Mouse (Mus musculus) MEL (cell line): ENCODE measurements at regions not wholly inside any gene's neighbourhood (a gene's known extent, or its start where the extent isn't known, plus 50 kb on each side); places are given as distances from the start of the nearest gene placed in this dataset.

ENCODE experiments used
- DNase-seq: peaks from one replicate; pipeline ENCODE4 v3.0.0; 2011; ENCODE audit warnings: low read depth, low spot score
- H3K27ac ChIP-seq: 2 replicates; pipeline ENCODE4 v1.5.1; 2012; ENCODE audit warnings: low read depth, mild to moderate bottlenecking, control low read depth, low read length, moderate library complexity; ENCODE audit not compliant: control insufficient read depth
- H3K27me3 ChIP-seq, 2 experiments: fragments of 150-350 bp in 1 of 2; sonication (generic) in 1 of 2; 2 replicates each; pipeline ENCODE4 v1.6.1; 2012; ENCODE audit warnings: low read length in 2 of 2, mild to moderate bottlenecking in 2 of 2, improper control_type of control experiment in 1 of 2, moderate library complexity in 1 of 2; ENCODE audit not compliant: insufficient read depth in 2 of 2, control insufficient read depth in 1 of 2
- H3K36me3 ChIP-seq, 2 experiments: 2 replicates each; pipeline ENCODE4 v1.6.1; 2012 to 2014; ENCODE audit warnings: low read length in 2 of 2, improper control_type of control experiment in 1 of 2, inconsistent platforms in 1 of 2, mild to moderate bottlenecking in 1 of 2; ENCODE audit not compliant: insufficient read depth in 2 of 2, control insufficient read depth in 1 of 2
- H3K4me1 ChIP-seq, 2 experiments: fragments of 150-350 bp in 1 of 2; sonication (generic) in 1 of 2; 2 replicates each; pipeline ENCODE4 v1.6.1; 2012; ENCODE audit warnings: low read length in 2 of 2, improper control_type of control experiment in 1 of 2, mild to moderate bottlenecking in 1 of 2; ENCODE audit not compliant: insufficient read depth in 2 of 2, control insufficient read depth in 1 of 2
- H3K4me3 ChIP-seq, 2 experiments: fragments of 150-350 bp in 1 of 2; sonication (generic) in 1 of 2; 2 replicates each; pipeline ENCODE4 v1.5.1; 2012; ENCODE audit warnings: low read depth in 2 of 2, low read length in 2 of 2, mild to moderate bottlenecking in 2 of 2, moderate library complexity in 2 of 2, control low read depth in 1 of 2, improper control_type of control experiment in 1 of 2; ENCODE audit not compliant: control insufficient read depth in 1 of 2, insufficient read depth in 1 of 2
- H3K79me2 ChIP-seq: 2 replicates; pipeline ENCODE4 v1.6.1; 2012; ENCODE audit warnings: mild to moderate bottlenecking, low read length, moderate library complexity; ENCODE audit not compliant: control insufficient read depth, poor library complexity, insufficient read depth
- H3K9ac ChIP-seq: 2 replicates; pipeline ENCODE4 v1.6.1; 2012; ENCODE audit warnings: low read depth, mild to moderate bottlenecking, control low read depth, low read length, moderate library complexity; ENCODE audit not compliant: control insufficient read depth, poor library complexity, severe bottlenecking
- H3K9me3 ChIP-seq: fragments of 150-350 bp; sonication (generic); replicated peaks from 2 replicates; pipeline ENCODE4 v1.6.1; 2012; ENCODE audit warnings: mild to moderate bottlenecking, low read length, improper control_type of control experiment, moderate library complexity; ENCODE audit not compliant: insufficient read depth
- BHLHE40 ChIP-seq: IDR thresholded peaks from 2 replicates; pipeline ENCODE4 v1.6.1; 2012; ENCODE audit warnings: low read depth, mild to moderate bottlenecking, inconsistent platforms, low read length, improper control_type of control experiment, borderline replicate concordance
- CHD1 ChIP-seq: IDR thresholded peaks from 2 replicates; pipeline ENCODE4 v1.6.1; 2012; ENCODE audit warnings: low read depth, mild to moderate bottlenecking, inconsistent platforms, low read length, improper control_type of control experiment
- CHD2 ChIP-seq: IDR thresholded peaks from 2 replicates; pipeline ENCODE4 v1.6.1; 2011; ENCODE audit warnings: low read length, improper control_type of control experiment
- CTCF ChIP-seq, 3 experiments: IDR thresholded peaks in 2 of 3; conservative IDR thresholded peaks in 1 of 3; 2 replicates each; pipeline ENCODE4 v1.5.1; 2011 to 2012; ENCODE audit warnings: low read length in 3 of 3, low read depth in 2 of 3, mild to moderate bottlenecking in 2 of 3, improper control_type of control experiment in 1 of 3, inconsistent platforms in 1 of 3, mixed read lengths in 1 of 3, moderate library complexity in 1 of 3; ENCODE audit not compliant: control insufficient read depth in 1 of 3, insufficient read depth in 1 of 3, poor library complexity in 1 of 3, severe bottlenecking in 1 of 3
- E2F4 ChIP-seq: IDR thresholded peaks from 2 replicates; pipeline ENCODE4 v1.6.1; 2011; ENCODE audit warnings: low read depth, low read length, improper control_type of control experiment, borderline replicate concordance
- ELF1 ChIP-seq: IDR thresholded peaks from 2 replicates; pipeline ENCODE4 v1.6.1; 2014; ENCODE audit warnings: low read depth, mild to moderate bottlenecking, inconsistent platforms, low read length, improper control_type of control experiment, moderate library complexity
- EP300 ChIP-seq, 2 experiments: IDR thresholded peaks; 2 replicates each; pipeline ENCODE4 v1.6.1; 2011; ENCODE audit warnings: improper control_type of control experiment in 2 of 2, low read length in 2 of 2, low read depth in 1 of 2, mild to moderate bottlenecking in 1 of 2
- GABPA ChIP-seq: IDR thresholded peaks from 2 replicates; pipeline ENCODE4 v1.6.1; 2012; ENCODE audit warnings: low read depth, mild to moderate bottlenecking, inconsistent platforms, low read length, improper control_type of control experiment, moderate library complexity
- GATA1 ChIP-seq: IDR thresholded peaks from 2 replicates; pipeline ENCODE4 v1.6.1; 2011; ENCODE audit warnings: low read depth, low read length, improper control_type of control experiment
- MAFK ChIP-seq: IDR thresholded peaks from 2 replicates; pipeline ENCODE4 v1.6.1; 2011; ENCODE audit warnings: low read depth, mild to moderate bottlenecking, low read length, improper control_type of control experiment, borderline replicate concordance
- MEF2A ChIP-seq: IDR thresholded peaks from 2 replicates; pipeline ENCODE4 v1.6.1; 2014; ENCODE audit warnings: low read depth, mild to moderate bottlenecking, inconsistent platforms, low read length, improper control_type of control experiment; ENCODE audit not compliant: poor library complexity, insufficient replicate concordance, severe bottlenecking; ENCODE audit errors: extremely low read depth
- MXI1 ChIP-seq: IDR thresholded peaks from 2 replicates; pipeline ENCODE4 v1.6.1; 2011; ENCODE audit warnings: mild to moderate bottlenecking, low read depth, low read length, improper control_type of control experiment
- MYB ChIP-seq: IDR thresholded peaks from 2 replicates; pipeline ENCODE4 v1.6.1; 2011; ENCODE audit warnings: mild to moderate bottlenecking, low read depth, low read length, improper control_type of control experiment
- NELFE ChIP-seq: IDR thresholded peaks from 2 replicates; pipeline ENCODE4 v1.6.1; 2011; ENCODE audit warnings: low read depth, low read length, improper control_type of control experiment
- POLR2AphosphoS2 ChIP-seq: IDR thresholded peaks from 2 replicates; pipeline ENCODE4 v1.6.1; 2011; ENCODE audit warnings: low read length, improper control_type of control experiment
- POLR2AphosphoS5 ChIP-seq: IDR thresholded peaks from 2 replicates; pipeline ENCODE4 v1.6.1; 2012; ENCODE audit warnings: low read depth, borderline replicate concordance, mild to moderate bottlenecking, inconsistent platforms, low read length, moderate library complexity, mixed read lengths
- RAD21 ChIP-seq: IDR thresholded peaks from 2 replicates; pipeline ENCODE4 v1.6.1; 2011; ENCODE audit warnings: mild to moderate bottlenecking, low read depth, low read length, improper control_type of control experiment
- SIN3A ChIP-seq: IDR thresholded peaks from 2 replicates; pipeline ENCODE4 v1.6.1; 2012; ENCODE audit warnings: low read length, improper control_type of control experiment, inconsistent platforms
- SMC3 ChIP-seq: IDR thresholded peaks from 2 replicates; pipeline ENCODE4 v1.6.1; 2011; ENCODE audit warnings: low read depth, low read length, improper control_type of control experiment
- TCF12 ChIP-seq: IDR thresholded peaks from 2 replicates; pipeline ENCODE4 v1.6.1; 2014; ENCODE audit warnings: low read depth, mild to moderate bottlenecking, inconsistent platforms, low read length, improper control_type of control experiment, moderate library complexity
- USF1 ChIP-seq: IDR thresholded peaks from 2 replicates; pipeline ENCODE4 v1.6.1; 2014; ENCODE audit warnings: low read depth, mild to moderate bottlenecking, inconsistent platforms, low read length, improper control_type of control experiment, moderate library complexity
- ZC3H11A ChIP-seq: IDR thresholded peaks from 2 replicates; pipeline ENCODE4 v1.6.1; 2012; ENCODE audit warnings: low read depth, mild to moderate bottlenecking, inconsistent platforms, low read length, improper control_type of control experiment
- ZNF384 ChIP-seq: IDR thresholded peaks from 2 replicates; pipeline ENCODE4 v1.6.1; 2012; ENCODE audit warnings: low read depth, mild to moderate bottlenecking, inconsistent platforms, low read length, improper control_type of control experiment

- no peak overlapping the region for H3K27ac ChIP-seq
- no peaks in the 10 kb centered on the region for H3K36me3 ChIP-seq
- H3K4me3 ChIP-seq = no peak overlapping the region
- no peaks in the 10 kb centered on the region for H3K79me2 ChIP-seq
- H3K9me3 ChIP-seq = no peaks in the 10 kb centered on the region
- no peaks in the 10 kb centered on the region for H3K27me3 ChIP-seq
- H3K9ac ChIP-seq = no peak overlapping the region
- no peaks in the 10 kb centered on the region for H3K4me1 ChIP-seq
- TF ChIP-seq RAD21 (no peak), MEF2A (no peak), ZC3H11A (no peak), CHD1 (no peak), MXI1 (no peak)
- no peak for DNase-seq
These were observed 54.2 kb upstream of the Plppr5 start for GRCm38 (mm10) chr3:117520461-117520860.

DNA sequence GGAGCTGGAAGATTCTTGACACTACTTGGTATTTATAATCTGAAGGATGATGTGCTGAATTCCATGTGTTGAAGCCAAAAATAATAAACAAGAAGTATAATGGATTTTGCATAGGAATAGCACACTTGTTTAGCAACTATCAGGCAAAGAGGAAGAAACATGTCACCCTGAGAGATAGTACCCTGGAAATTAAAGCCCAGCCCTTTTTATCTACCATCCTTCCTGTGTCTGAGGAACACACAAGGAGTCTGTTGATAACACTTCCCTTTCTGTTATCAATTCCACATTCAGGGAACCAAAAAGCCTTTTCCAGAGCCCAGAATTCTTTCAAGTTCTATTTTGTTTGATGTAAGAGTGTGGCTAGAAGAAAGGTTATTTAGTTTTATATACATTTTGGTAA is 66.5 kb upstream of the Plppr5 start:
- H3K9me3 ChIP-seq = no peaks in the 10 kb centered on the region
- H3K79me2 ChIP-seq = no peaks in the 10 kb centered on the region
- H3K4me1 ChIP-seq = peaks cover 0 to 4% of the 10 kb centered on the region in 2 experiments; a peak in 1 of 4 replicates
- H3K9ac ChIP-seq = no peak overlapping the region
- peak; percentile 12 for DNase-seq
- no peak overlapping the region for H3K4me3 ChIP-seq
- no peak overlapping the region for H3K27ac ChIP-seq
- TF ChIP-seq USF1 (no peak), CHD1 (no peak), ELF1 (no peak), MAFK (no peak), EP300 (IDR thresholded peaks at IDR 0.05; ENCODE audit: low read depth in 1 of 2, low read length in 2 of 2) (0 out of 4 replicates have a peak, but pooled peaks have one; percentile 12 to 24), GATA1 (peak; percentile 38; the same call in 1 of the 2 replicates), POLR2AphosphoS2 (no peak), E2F4 (no peak), TCF12 (0 out of 2 replicates have a peak, but pooled peaks have one; percentile 11), ZC3H11A (no peak)
- no peaks in the 10 kb centered on the region for H3K27me3 ChIP-seq
- 0 out of 4 replicates have a peak, but pooled peaks cover 0 to 3% of the 10 kb centered on the region in 2 experiments for H3K36me3 ChIP-seq

GRCm38 (mm10) chr3:117506151-117506723 is 68.4 kb upstream of the Plppr5 start:
- H3K27ac ChIP-seq = no peak overlapping the region
- TF ChIP-seq GABPA = no peak
- no peak for TF ChIP-seq CHD2
- TF ChIP-seq MYB = no peak
- TF ChIP-seq POLR2AphosphoS2 = no peak
- no peak for TF ChIP-seq RAD21
- no peak for TF ChIP-seq BHLHE40
- TF ChIP-seq E2F4 = no peak
- no peak for TF ChIP-seq CTCF (IDR thresholded peaks at IDR 0.05 in 2 of 3, conservative IDR thresholded peaks at IDR 0.05 in 1 of 3; ENCODE audit: control insufficient read depth in 1 of 3, insufficient read depth in 1 of 3, low read depth in 2 of 3, low read length in 3 of 3, poor library complexity in 1 of 3, severe bottlenecking in 1 of 3)
- TF ChIP-seq POLR2AphosphoS5 = no peak
- no peak for TF ChIP-seq USF1
- no peak for TF ChIP-seq ELF1
- no peak for TF ChIP-seq CHD1
- no peak for TF ChIP-seq NELFE
- no peak for TF ChIP-seq ZNF384
- no peak for TF ChIP-seq SMC3
- no peak for TF ChIP-seq SIN3A
- no peak overlapping the region for H3K9ac ChIP-seq

More at GRCm38 (mm10) chr3:117506151-117506723, 68.4 kb upstream of the Plppr5 start:
- Histone ChIP-seq H3K4me1 (peaks cover 0 to 4% of the 10 kb centered on the region in 2 experiments; a peak in 1 of 4 replicates), H3K79me2 (no peaks in the 10 kb centered on the region), H3K36me3 (0 out of 4 replicates have a peak, but pooled peaks cover 0 to 3% of the 10 kb centered on the region in 2 experiments), H3K27me3 (no peaks in the 10 kb centered on the region), H3K4me3 (no peak overlapping the region), H3K9me3 (no peaks in the 10 kb centered on the region)
- no peak for DNase-seq
